Mouse (Mus musculus) heart, embryonic 12.5 days (tissue): ENCODE results near the gene Gm28374. TPM values are rescaled to one million over a fixed set of nuclear protein-coding genes. Genes with fewer than 3 reads are reported as not detected.
"Not testable (repeated sequence)": the region's sequence is repeated elsewhere in the genome, so short reads cannot be mapped to it uniquely, and the experiment has no call there.

Source experiments
- ATAC-seq: fragments of 200-750 bp; cut with Nextera tagmentation; 2 replicates; pipeline ENCODE4 v1.8.0; 2017; ENCODE audit warnings: moderate TSS enrichment, moderate library complexity; ENCODE audit not compliant: insufficient number of reproducible peaks, low FRiP score
- H3K27ac ChIP-seq: fragments of 300-500 bp; sonication (generic); 2 replicates; pipeline ENCODE4 v1.5.1; 2016; ENCODE audit warnings: mild to moderate bottlenecking, moderate library complexity; ENCODE audit not compliant: poor library complexity, severe bottlenecking
- H3K27me3 ChIP-seq: fragments of 300-500 bp; sonication (generic); replicated peaks from 2 replicates; pipeline ENCODE4 v1.6.1; 2016; ENCODE audit warnings: mild to moderate bottlenecking, moderate library complexity
- H3K36me3 ChIP-seq: fragments of 300-500 bp; sonication (generic); 2 replicates; pipeline ENCODE4 v1.6.1; 2016; ENCODE audit warnings: mild to moderate bottlenecking, moderate library complexity
- H3K4me1 ChIP-seq: fragments of 300-500 bp; sonication (generic); replicated peaks from 2 replicates; pipeline ENCODE4 v1.6.1; 2016; ENCODE audit warnings: mild to moderate bottlenecking
- H3K4me2 ChIP-seq: fragments of 300-500 bp; sonication (generic); 2 replicates; pipeline ENCODE4 v1.6.1; 2016; ENCODE audit warnings: mild to moderate bottlenecking, moderate library complexity
- H3K4me3 ChIP-seq: fragments of 300-500 bp; sonication (generic); 2 replicates; pipeline ENCODE4 v1.5.1; 2016; ENCODE audit warnings: mild to moderate bottlenecking
- H3K9ac ChIP-seq: fragments of 300-500 bp; sonication (generic); 2 replicates; pipeline ENCODE4 v1.6.1; 2016; ENCODE audit warnings: mild to moderate bottlenecking, moderate library complexity
- H3K9me3 ChIP-seq: fragments of 300-500 bp; sonication (generic); replicated peaks from 2 replicates; pipeline ENCODE4 v1.6.1; 2016; ENCODE audit warnings: mild to moderate bottlenecking, moderate library complexity
- WGBS: fragments of 180-500 bp; shearing (Covaris S2); methylation state at CpG from one replicate; pipeline ENCODE4 v1.1.7; 2016; 5-methylcytosine and 5-hydroxymethylcytosine counted together
- polyA plus RNA-seq: library from polyadenylated mRNA; unstranded; fragments of >200 nt; fragmentation: Nextera tagmentation; extraction: Ambion mirVana; gene quantifications from 2 replicates; pipeline ENCODE4 v1.2.1, GENCODE M21; 2016

The Gm28374 gene
- 1.2 and 1.3 TPM in 2 replicates for polyA plus RNA-seq

DNA sequence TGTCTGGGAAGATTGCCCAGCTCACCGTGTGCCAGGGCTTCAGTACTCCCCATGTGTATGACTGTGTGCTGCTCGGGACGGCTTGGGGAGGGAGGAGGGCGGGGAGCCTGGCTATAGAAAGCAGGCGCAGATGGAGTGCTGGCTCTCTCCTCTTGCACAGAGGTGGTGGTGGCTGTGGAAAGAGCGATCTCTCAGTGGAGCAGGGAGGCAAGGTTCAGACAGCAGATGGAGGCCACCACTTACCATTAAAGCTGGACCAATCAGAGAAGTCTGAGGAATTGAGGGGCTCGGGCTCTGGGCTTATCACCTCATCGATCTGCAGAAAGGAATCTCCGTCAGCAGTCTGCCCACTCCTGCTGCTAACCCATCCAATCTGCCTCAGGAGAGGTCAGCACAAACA, at the start of gene Gm28374:
Gm28374 (minus strand) TSS at position 101 of the 400 bp plus-strand sequence.
- Histone ChIP-seq H3K36me3 (peaks cover 32% of the 10 kb centered on the region), H3K9ac (no peak within 1 kb of the TSS), H3K4me1 (peaks cover 17% of the 10 kb centered on the region), H3K9me3 (no peaks in the 10 kb centered on the region), H3K4me2 (no peak within 1 kb of the TSS), H3K4me3 (no peak within 1 kb of the TSS), H3K27me3 (no peaks in the 10 kb centered on the region), H3K27ac (no peak within 1 kb of the TSS)
- ATAC-seq = no peak
- 83% methylated on average over 9 of the region's 9 CpGs for WGBS

DNA sequence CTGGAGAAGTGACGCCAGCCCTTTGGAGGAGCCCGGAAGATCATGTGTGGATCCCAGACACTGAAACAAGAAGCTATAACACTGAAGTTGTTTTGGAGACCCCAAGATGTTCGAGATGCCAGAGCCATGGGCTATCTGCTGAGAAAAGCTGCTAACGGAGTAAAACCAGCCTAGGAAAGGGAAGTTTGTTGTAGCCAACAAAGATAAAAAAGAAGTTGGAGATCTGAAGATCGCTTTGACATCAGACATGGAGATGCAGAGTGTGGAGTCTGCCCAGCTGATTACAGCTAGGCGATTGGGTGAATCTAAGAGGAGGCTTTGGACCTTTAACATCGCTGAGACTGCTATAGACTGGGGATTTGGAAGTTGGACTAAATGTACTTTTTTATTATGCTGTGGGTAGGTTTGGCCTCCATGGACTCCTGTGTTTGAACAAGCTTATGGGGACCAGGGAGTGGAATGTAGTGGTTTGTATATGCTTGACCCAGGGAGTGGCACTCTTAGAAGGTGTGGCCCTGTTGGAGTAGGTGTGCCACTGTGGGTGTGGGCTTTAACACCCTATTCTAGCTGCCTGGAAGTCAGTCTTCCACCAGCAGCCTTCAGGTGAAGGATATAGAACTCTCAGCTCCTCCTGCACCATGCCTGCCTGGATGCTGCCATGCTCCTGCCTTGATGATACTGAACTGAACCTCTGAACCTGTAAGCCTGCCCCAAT, 48.5 kb upstream of the Gm28374 start:
- H3K36me3 ChIP-seq = peaks cover 14% of the 10 kb centered on the region
- not testable (repeated sequence) for H3K27ac ChIP-seq, ATAC-seq, H3K4me3 ChIP-seq, H3K4me2 ChIP-seq, H3K9ac ChIP-seq, H3K9me3 ChIP-seq, H3K4me1 ChIP-seq, H3K27me3 ChIP-seq
- 70% methylated on average over 7 of the region's 7 CpGs for WGBS

DNA sequence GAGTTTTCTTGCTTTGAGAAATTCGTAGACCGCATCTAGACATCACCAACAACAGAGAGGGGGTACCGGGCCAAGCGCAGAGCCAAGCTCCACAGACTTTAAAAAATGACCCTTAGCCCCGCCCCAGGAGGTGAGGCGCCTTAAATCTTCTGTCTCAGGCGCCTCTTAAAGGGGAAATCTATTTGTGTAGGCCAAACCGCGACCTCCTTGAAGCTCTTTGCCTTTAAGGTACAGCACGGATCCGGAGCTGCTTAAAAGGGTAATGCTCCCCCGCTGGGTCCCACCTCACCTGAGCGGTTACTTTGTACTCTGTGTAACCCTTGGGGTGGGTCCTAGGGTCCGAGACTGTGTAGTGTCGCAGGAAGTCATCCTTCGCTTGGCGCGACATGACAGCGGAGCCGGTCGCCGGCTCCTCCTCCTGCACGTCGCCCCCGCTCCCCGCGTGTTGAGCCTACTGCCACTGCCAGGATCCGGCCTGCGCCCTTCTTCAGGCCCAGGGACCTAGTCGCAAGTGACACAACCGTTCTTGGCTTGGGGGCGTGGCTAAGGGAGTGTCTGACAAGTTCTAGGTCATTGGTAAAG, 45.8 kb upstream of the Gm28374 start, which contains the start of gene Snx15:
Snx15 (minus strand) TSS at position 545 of the 582 bp plus-strand sequence.
- WGBS = 0% methylated on average over 32 of the region's 32 CpGs
- ATAC-seq = peak; percentile 93

DNA sequence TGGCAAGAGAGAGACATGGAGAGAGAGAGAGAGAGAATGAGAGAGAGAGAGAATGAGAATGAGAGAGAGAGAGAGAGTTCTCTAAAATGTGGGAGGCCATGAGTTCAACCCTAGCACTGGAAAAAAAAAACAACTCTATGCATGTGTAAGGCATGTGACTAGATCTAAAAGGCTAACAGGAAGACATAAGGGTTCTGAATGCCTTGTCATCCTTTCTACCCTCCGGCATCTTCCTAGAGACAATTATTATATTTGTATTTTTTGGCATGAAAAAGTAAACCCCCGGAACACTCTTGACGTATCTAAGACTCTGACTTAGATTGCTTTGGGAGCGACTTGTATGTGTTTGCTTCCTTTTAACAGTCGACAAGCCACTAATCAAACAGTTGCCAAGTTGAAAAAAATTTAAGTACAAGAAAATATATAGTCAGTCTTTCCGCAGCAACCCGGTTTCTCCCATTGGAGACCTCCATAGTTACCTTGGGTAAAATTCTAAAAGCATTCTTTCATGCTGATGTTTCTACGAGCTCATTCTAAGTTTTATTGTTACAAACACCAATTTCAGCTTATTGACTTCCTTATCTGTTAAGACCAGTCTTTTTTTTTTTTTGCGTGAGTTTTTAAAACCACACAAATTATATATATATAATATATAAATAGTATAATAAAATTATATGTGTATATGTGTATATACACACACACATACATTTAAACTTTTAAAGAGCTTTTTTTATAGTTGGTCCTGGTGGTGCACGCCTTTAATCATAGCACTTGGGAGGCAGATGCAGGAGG, 44.9 kb upstream of the Gm28374 start:
- peak overlapping the region; percentile 76 for H3K9ac ChIP-seq
- WGBS = 66% methylated on average over 10 of the region's 10 CpGs
- peaks cover 7% of the 10 kb centered on the region; the same call in 1 of the 2 replicates for H3K36me3 ChIP-seq

More for the DNA sequence above, 45.8 kb upstream of the Gm28374 start, which contains the start of gene Snx15:
- Histone ChIP-seq H3K27me3 (no peaks in the 10 kb centered on the region), H3K4me3 (peak within 1 kb of the TSS; percentile 68), H3K4me2 (peak within 1 kb of the TSS; percentile 73), H3K9ac (peak within 1 kb of the TSS; percentile 76), H3K4me1 (no peaks in the 10 kb centered on the region; the same call in 1 of the 2 replicates), H3K27ac (peak within 1 kb of the TSS; percentile 94), H3K9me3 (no peaks in the 10 kb centered on the region), H3K36me3 (peaks cover 5% of the 10 kb centered on the region; the same call in 1 of the 2 replicates)

DNA sequence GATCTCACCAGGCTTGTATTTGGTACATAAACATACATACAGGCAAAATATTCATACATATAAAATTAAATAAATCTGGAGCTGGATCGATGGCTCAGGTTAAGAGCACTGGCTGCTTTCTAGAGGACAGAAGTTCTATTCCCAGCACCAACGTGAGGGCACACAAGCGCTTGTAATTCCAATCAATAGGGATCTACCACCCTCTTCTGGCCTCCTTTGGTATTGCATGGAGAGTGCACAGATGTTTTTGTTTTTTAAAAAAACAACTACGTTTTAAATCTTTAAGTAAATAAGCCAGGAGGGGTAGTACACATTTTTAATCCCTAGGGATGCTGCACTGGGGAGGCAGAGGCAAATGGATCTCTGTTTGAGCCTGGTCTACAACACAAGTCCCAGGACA, 44.2 kb upstream of the Gm28374 start:
- Histone ChIP-seq H3K4me1 (peaks cover 5% of the 10 kb centered on the region), H3K9ac (no peak overlapping the region), H3K36me3 (peaks cover 7% of the 10 kb centered on the region; the same call in 1 of the 2 replicates), H3K4me2 (no peak overlapping the region), H3K27me3 (no peaks in the 10 kb centered on the region), H3K27ac (no peak overlapping the region), H3K4me3 (no peak overlapping the region), H3K9me3 (no peaks in the 10 kb centered on the region)
- ATAC-seq = no peak
- 21% methylated on average over 4 of the region's 4 CpGs for WGBS

More for the DNA sequence above, 44.9 kb upstream of the Gm28374 start:
- peak overlapping the region; percentile 94 for H3K27ac ChIP-seq
- H3K4me1 ChIP-seq = peaks cover under 1% of the 10 kb centered on the region
- no peaks in the 10 kb centered on the region for H3K27me3 ChIP-seq
- peak overlapping the region; percentile 73 for H3K4me2 ChIP-seq
- peak overlapping the region; percentile 68 for H3K4me3 ChIP-seq
- H3K9me3 ChIP-seq = no peaks in the 10 kb centered on the region
- no peak for ATAC-seq

DNA sequence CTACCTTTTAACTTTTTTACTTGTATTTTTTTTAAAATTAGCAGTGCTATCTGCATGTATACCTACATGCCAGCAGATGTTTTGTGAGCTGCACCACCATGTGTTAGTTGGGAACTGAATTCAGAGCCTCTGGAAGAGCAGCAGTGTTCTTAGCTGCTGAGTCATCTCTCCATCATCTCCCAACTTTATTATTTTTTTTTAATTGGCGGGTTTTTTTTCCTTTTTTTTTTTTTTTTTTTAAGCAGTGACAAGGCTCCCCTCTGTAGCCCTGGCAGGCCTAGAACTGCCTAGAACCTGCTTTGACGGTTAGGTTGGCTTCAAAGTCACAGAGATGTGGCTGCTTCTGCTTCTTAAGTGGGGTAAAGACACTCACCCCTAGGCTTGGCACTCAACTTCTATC, 42.8 kb upstream of the Gm28374 start:
- Histone ChIP-seq H3K27ac (no peak overlapping the region), H3K4me2 (no peak overlapping the region), H3K36me3 (peaks cover 16% of the 10 kb centered on the region; the same call in 1 of the 2 replicates), H3K4me3 (no peak overlapping the region), H3K9ac (no peak overlapping the region), H3K27me3 (no peaks in the 10 kb centered on the region), H3K9me3 (no peaks in the 10 kb centered on the region), H3K4me1 (peaks cover 5% of the 10 kb centered on the region)
- 67% methylated on average over 2 of the region's 2 CpGs for whole genome bisulfite sequencing
- ATAC-seq = no peak

DNA sequence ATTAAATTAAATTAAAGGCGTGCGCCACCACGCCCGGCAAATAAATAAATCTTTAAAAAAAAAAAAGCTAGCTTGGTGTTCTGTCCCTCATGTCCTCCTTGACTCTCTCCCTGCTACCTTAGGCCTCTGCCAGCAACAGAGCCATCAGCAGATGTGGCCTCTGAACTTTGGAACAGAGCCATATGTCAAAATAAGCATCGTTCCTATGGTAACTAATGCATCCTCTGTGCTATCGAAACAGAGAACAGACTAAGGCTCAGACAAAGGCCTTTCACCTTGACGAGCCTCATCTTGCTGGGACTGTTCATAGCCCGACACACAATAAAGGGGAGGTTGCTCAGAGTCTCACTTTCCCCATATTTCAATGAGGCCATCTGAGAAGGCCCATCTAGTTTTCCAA, 41.3 kb upstream of the Gm28374 start:
- Histone ChIP-seq H3K27ac (no peak overlapping the region), H3K36me3 (peaks cover 16% of the 10 kb centered on the region; the same call in 1 of the 2 replicates), H3K4me1 (peaks cover 11% of the 10 kb centered on the region), H3K4me2 (no peak overlapping the region), H3K9me3 (no peaks in the 10 kb centered on the region), H3K9ac (no peak overlapping the region), H3K27me3 (no peaks in the 10 kb centered on the region), H3K4me3 (no peak overlapping the region)
- 83% methylated on average over 8 of the region's 8 CpGs for WGBS
- ATAC-seq = no peak

DNA sequence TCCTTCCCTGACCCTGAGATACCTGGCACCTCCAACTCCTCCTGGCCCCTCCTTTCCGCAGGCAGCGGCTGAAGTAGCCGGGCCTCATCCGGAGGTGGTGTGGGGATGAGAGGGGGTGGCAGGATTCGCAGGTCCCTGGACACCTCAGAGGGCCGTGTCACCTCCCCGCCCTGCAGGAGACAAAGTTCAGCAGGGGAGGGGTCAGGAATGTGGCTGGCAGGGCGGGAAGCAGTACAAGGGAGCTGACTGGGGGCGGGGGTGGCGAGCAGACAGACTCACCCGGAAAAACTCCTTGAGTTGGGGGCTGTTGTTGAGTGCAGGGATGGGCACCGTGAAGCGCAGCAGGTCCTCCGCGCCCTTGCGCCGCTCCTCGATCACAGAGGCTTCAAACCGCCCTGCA, 39.7 kb upstream of the Gm28374 start:
- H3K27me3 ChIP-seq = no peaks in the 10 kb centered on the region
- 22% methylated on average over 16 of the region's 19 CpGs for WGBS
- H3K4me1 ChIP-seq = peaks cover 16% of the 10 kb centered on the region
- no peak overlapping the region for H3K27ac ChIP-seq
- H3K4me3 ChIP-seq = no peak overlapping the region
- peak overlapping the region; percentile 37; the same call in 1 of the 2 replicates for H3K9ac ChIP-seq
- H3K4me2 ChIP-seq = peak overlapping the region; percentile 38
- no peaks in the 10 kb centered on the region for H3K9me3 ChIP-seq
- no peak for ATAC-seq
- H3K36me3 ChIP-seq = peaks cover 16% of the 10 kb centered on the region; the same call in 1 of the 2 replicates

DNA sequence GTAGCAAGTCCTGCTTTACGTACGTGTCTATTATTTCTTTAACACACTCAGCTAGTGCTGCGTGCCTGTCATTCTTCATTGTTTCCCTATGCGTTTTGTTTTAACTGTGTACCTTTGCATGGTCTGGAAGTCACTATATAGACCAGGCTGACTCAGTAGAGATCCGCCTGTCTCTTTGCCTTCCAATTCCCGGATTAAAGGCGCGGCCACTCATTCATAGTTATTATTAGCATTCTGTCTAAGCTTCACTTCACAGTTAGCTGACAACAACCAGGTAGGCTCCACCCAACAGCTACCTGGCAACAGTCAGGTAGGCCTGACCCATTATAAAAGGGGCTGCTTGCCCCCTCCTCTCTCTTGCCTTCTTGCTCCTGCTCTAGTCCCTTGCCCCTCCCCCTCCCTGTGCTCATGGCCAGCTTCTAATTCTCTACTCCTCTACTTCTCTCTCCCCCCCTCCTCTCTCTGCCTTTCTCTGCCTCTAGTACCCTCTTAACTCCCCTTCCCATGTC, 36.7 kb upstream of the Gm28374 start:
- Histone ChIP-seq H3K4me1 (peaks cover 25% of the 10 kb centered on the region), H3K27me3 (no peaks in the 10 kb centered on the region), H3K9me3 (no peaks in the 10 kb centered on the region), H3K4me3 (peak overlapping the region; percentile 70), H3K9ac (peak overlapping the region; percentile 86), H3K4me2 (peak overlapping the region; percentile 77), H3K27ac (peak overlapping the region; percentile 92), H3K36me3 (peaks cover 39% of the 10 kb centered on the region)
- ATAC-seq = peak; percentile 1; the same call in 1 of the 2 replicates
- WGBS = 2% methylated on average over 8 of the region's 8 CpGs

DNA sequence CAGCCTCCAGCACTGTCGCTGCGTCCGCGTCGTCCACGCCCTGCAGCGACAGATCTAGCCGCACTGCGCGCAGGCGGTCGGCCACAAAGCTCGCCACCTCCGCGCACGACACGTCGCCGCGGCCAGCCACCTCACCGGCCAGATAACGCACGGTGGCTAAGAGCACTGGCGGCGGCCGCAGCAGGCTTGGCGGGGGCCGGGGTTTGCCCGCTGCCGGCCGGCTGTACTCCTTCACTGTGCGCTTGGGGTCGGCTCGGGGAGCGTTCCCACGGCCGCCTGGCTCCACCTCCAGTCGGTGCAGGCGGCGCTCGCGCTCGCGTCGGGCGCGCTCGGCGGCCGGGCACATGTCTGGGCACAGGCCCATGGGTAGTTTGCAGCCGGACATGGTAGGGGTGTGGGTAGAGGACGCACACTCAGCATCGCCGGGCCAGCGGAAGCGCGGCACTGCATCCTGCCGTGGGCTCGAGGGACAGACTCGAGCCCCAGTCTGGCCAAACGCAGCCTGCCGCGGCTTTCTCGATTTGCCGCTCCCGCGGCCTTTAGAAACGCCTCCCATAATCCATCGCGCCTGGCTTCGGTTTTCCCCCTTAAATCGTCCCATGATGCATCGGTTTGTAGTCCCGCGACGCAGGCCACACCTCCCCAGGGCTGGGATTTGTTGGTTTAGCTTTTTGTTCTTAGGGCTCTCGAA, 36.1 kb upstream of the Gm28374 start, which contains the start of gene Sac3d1:
Sac3d1 (minus strand) TSS at position 665 of the 691 bp plus-strand sequence.
- Histone ChIP-seq H3K4me3 (peak within 1 kb of the TSS; percentile 70), H3K36me3 (peaks cover 38% of the 10 kb centered on the region), H3K27ac (peak within 1 kb of the TSS; percentile 92), H3K4me2 (peak within 1 kb of the TSS; percentile 77), H3K4me1 (peaks cover 25% of the 10 kb centered on the region), H3K9me3 (no peaks in the 10 kb centered on the region), H3K9ac (peak within 1 kb of the TSS; percentile 86), H3K27me3 (no peaks in the 10 kb centered on the region)
- under 1% methylated on average over 77 of the region's 77 CpGs for WGBS
- peak; percentile 85 for ATAC-seq
